8 mouse cellular contexts compared by ENCODE assay signal in the genomic region with DNA sequence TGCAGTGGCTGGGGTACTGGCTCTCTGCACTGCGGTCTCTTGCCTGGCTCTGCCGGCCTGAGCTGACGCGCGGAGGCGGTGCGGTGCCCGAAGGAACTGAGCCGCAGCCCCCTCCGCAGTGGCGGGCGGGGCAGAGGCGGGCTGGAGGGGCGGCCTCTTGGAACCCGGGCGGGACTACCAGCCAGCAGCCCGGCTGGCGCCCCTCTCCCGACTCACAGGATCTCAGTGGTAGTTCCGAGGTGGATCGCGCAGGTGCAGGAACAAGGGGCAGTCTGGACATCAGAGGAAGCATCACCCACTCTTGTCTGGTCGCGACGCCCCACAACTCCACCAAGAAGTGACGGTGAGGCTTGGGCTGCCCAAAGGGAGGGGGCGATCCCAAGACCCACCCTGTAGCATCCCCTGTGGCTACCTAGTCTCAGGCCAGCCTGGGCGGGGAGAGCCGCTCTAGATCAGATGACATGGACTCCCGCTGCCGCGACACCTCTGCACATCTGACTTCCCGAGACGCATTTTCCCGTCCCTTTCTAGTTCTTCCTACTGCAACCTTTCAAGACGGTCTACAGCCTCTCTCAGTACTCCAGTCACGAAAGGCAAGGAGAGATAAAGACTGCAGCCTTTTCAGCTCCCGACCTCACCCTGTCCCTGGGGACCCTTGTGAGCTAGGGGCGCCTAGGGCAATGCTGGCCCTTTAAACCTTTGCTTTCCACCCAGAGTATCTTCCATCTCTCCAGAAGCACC. TPM values are rescaled to one million over a fixed set of nuclear protein-coding genes. Genes with fewer than 3 reads are reported as not detected.
DNase-seq lines count a peak whose midpoint lies in the region; ATAC-seq and TF ChIP-seq lines count a peak whose summit lies in the region.

No protein-coding gene starts in this region.

- DNase-seq in ovary, postnatal 36 days (ENCODE audit: low spot score): peak; percentile 33
- no peak for DNase-seq in ovary, postnatal 14 days (ENCODE audit: low spot score)
- peak; percentile 60 to 64 for DNase-seq in cerebellum, adult 2 months
- DNase-seq in layer of hippocampus, adult 18-20 months (ENCODE audit: low spot score in 2 of 2): peak; percentile 33 to 50
- no peak for DNase-seq in midbrain, embryonic 10.5 days (ENCODE audit: low spot score)
- peak; percentile 48 for DNase-seq in stomach, postnatal 0 days (ENCODE audit: low spot score)
- no peak for DNase-seq in thymus, adult 2 months

- H3K4me1 ChIP-seq in cerebellum, adult 2 months (ENCODE audit: control insufficient read depth, insufficient read depth, low read length): no peaks in the 10 kb centered on the region
- H3K4me1 ChIP-seq in midbrain, embryonic 10.5 days: peaks cover 24% of the 10 kb centered on the region
- no peaks in the 10 kb centered on the region; the same call in 1 of the 2 replicates for H3K4me1 ChIP-seq in stomach, postnatal 0 days (replicated peaks; ENCODE audit: control insufficient read depth, insufficient read depth)
- H3K4me1 ChIP-seq in thymus, adult 2 months (replicated peaks; ENCODE audit: control insufficient read depth, insufficient read depth, low read length): no peaks in the 10 kb centered on the region

- H3K4me2 ChIP-seq in stomach, postnatal 0 days (replicated peaks; ENCODE audit: low read depth): peak overlapping the region; percentile 79

- whole genome bisulfite sequencing in cerebellum, adult 2 months: 2% methylated on average over 39 of the region's 39 CpGs
- under 1% methylated on average over 39 of the region's 39 CpGs for WGBS in midbrain, embryonic 10.5 days
- 1% methylated on average over 31 of the region's 39 CpGs for WGBS in stomach, postnatal 0 days
- 2% methylated on average over 39 of the region's 39 CpGs for WGBS in thymus, adult 2 months

- H3K27ac ChIP-seq in cerebellum, adult 2 months (ENCODE audit: insufficient read depth, low read length): no peak overlapping the region
- H3K27ac ChIP-seq in midbrain, embryonic 10.5 days (replicated peaks): peak overlapping the region; percentile 66
- no peak overlapping the region for H3K27ac ChIP-seq in stomach, postnatal 0 days (replicated peaks)
- no peak overlapping the region for H3K27ac ChIP-seq in thymus, adult 2 months (ENCODE audit: control insufficient read depth, insufficient read depth, low read length)

- no peak for TF ChIP-seq CTCF in cerebellum, adult 2 months (IDR thresholded peaks at IDR 0.05; ENCODE audit: borderline replicate concordance, insufficient read depth, low read depth, low read length)
- TF ChIP-seq CTCF in stomach, postnatal 0 days (IDR thresholded peaks at IDR 0.05; ENCODE audit: low read depth): no peak; the same call in 1 of the 2 replicates
- TF ChIP-seq CTCF in thymus, adult 2 months (IDR thresholded peaks at IDR 0.05; ENCODE audit: borderline replicate concordance, control insufficient read depth, extremely low read depth, insufficient read depth, low read length, poor library complexity): no peak

- TF ChIP-seq POLR2A in cerebellum, adult 2 months (IDR thresholded peaks at IDR 0.05; ENCODE audit: borderline replicate concordance, insufficient read depth, low read length): 0 out of 2 replicates have a peak, but pooled peaks have one; percentile 38
- TF ChIP-seq POLR2A in thymus, adult 2 months (IDR thresholded peaks at IDR 0.05; ENCODE audit: control insufficient read depth, extremely low read depth, insufficient read depth, low read length, poor library complexity): no peak

- no peaks in the 10 kb centered on the region for H3K36me3 ChIP-seq in midbrain, embryonic 10.5 days
- no peaks in the 10 kb centered on the region for H3K36me3 ChIP-seq in stomach, postnatal 0 days (ENCODE audit: control insufficient read depth, insufficient read depth, low read length)
- H3K36me3 ChIP-seq in thymus, adult 2 months (ENCODE audit: control insufficient read depth, insufficient read depth, low read length): no peaks in the 10 kb centered on the region

- H3K4me3 ChIP-seq in cerebellum, adult 2 months (replicated peaks; ENCODE audit: insufficient read depth, low read depth, low read length): peak overlapping the region; percentile 73
- H3K4me3 ChIP-seq in midbrain, embryonic 10.5 days: peak overlapping the region; percentile 67
- H3K4me3 ChIP-seq in stomach, postnatal 0 days (ENCODE audit: low read depth, low read length): peak overlapping the region; percentile 48
- no peak overlapping the region for H3K4me3 ChIP-seq in thymus, adult 2 months (ENCODE audit: control insufficient read depth, insufficient read depth, low read length)

- peak overlapping the region; percentile 45 for H3K9ac ChIP-seq in stomach, postnatal 0 days (ENCODE audit: low read length)

- H3K27me3 ChIP-seq in cerebellum, adult 2 months (ENCODE audit: control insufficient read depth, insufficient read depth, low read length): no peaks in the 10 kb centered on the region
- H3K27me3 ChIP-seq in midbrain, embryonic 10.5 days (ENCODE audit: low read depth, poor library complexity, severe bottlenecking): peaks cover 71% of the 10 kb centered on the region
- H3K27me3 ChIP-seq in stomach, postnatal 0 days (ENCODE audit: control insufficient read depth, insufficient read depth, low read length): peaks cover 5% of the 10 kb centered on the region; the same call in 1 of the 2 replicates
- H3K27me3 ChIP-seq in thymus, adult 2 months (ENCODE audit: control insufficient read depth, insufficient read depth, low read length): peaks cover 28% of the 10 kb centered on the region

- peak; percentile 62 for ATAC-seq in frontal cortex, adult (ENCODE audit: low TSS enrichment)
- peak; percentile 72 for ATAC-seq in stomach, postnatal 0 days (ENCODE audit: low FRiP score, low TSS enrichment)

- TF ChIP-seq EP300 in stomach, postnatal 0 days (optimal IDR thresholded peaks at IDR 0.05): no peak

- no peaks in the 10 kb centered on the region for H3K9me3 ChIP-seq in midbrain, embryonic 10.5 days (replicated peaks)
- H3K9me3 ChIP-seq in stomach, postnatal 0 days (ENCODE audit: control insufficient read depth, low read length): no peaks in the 10 kb centered on the region

RNA-seq across cellular contexts. Expression of a gene that starts 0.8 kb away (rescaled TPM):
- 46.7 and 58.1 TPM in 2 replicates for polyA plus RNA-seq in cerebellum, adult 2 months (2012; rRNA removed)
- total RNA-seq in layer of hippocampus, adult 18-20 months (2021): 10 to 100 TPM; 21.2 to 23.7 TPM
- 1.7 and 4.5 TPM in 2 replicates for polyA plus RNA-seq in midbrain, embryonic 10.5 days (2016; fragmentation: Nextera tagmentation; extraction: Ambion mirVana)
- polyA plus RNA-seq in stomach, postnatal 0 days (2015; fragmentation: Nextera tagmentation; extraction: Ambion mirVana): 1.3 and 2.1 TPM in 2 replicates
- polyA plus RNA-seq in thymus, adult 2 months (2012; rRNA removed): 0.03 and 0.15 TPM in 2 replicates

RNA-seq across cellular contexts. Expression of a gene that starts 21.3 kb away (rescaled TPM):
- 2.1 and 2.2 TPM in 2 replicates for polyA plus RNA-seq in cerebellum, adult 2 months (2012; rRNA removed)
- 1 to 10 TPM; 2.4 to 2.8 TPM for total RNA-seq in layer of hippocampus, adult 18-20 months (2021)
- 36.0 and 42.1 TPM in 2 replicates for polyA plus RNA-seq in midbrain, embryonic 10.5 days (2016; fragmentation: Nextera tagmentation; extraction: Ambion mirVana)
- 19.2 and 21.4 TPM in 2 replicates for polyA plus RNA-seq in stomach, postnatal 0 days (2015; fragmentation: Nextera tagmentation; extraction: Ambion mirVana)
- 21.3 and 24.0 TPM in 2 replicates for polyA plus RNA-seq in thymus, adult 2 months (2012; rRNA removed)

RNA-seq across cellular contexts. Expression of a gene that starts 21.3 kb away (rescaled TPM):
- not detected in 2 replicates for polyA plus RNA-seq in cerebellum, adult 2 months (2012; rRNA removed)
- not detected for total RNA-seq in layer of hippocampus, adult 18-20 months (2021)
- not detected in 2 replicates for polyA plus RNA-seq in midbrain, embryonic 10.5 days (2016; fragmentation: Nextera tagmentation; extraction: Ambion mirVana)
- polyA plus RNA-seq in stomach, postnatal 0 days (2015; fragmentation: Nextera tagmentation; extraction: Ambion mirVana): not detected in 2 replicates
- polyA plus RNA-seq in thymus, adult 2 months (2012; rRNA removed): not detected in 2 replicates

RNA-seq across cellular contexts. Expression of a gene that starts 21.4 kb away (rescaled TPM):
- 23.5 and 25.6 TPM in 2 replicates for polyA plus RNA-seq in cerebellum, adult 2 months (2012; rRNA removed)
- total RNA-seq in layer of hippocampus, adult 18-20 months (2021): 10 to 100 TPM; 11.7 to 12.9 TPM
- 59.4 and 61.1 TPM in 2 replicates for polyA plus RNA-seq in midbrain, embryonic 10.5 days (2016; fragmentation: Nextera tagmentation; extraction: Ambion mirVana)
- polyA plus RNA-seq in stomach, postnatal 0 days (2015; fragmentation: Nextera tagmentation; extraction: Ambion mirVana): 24.5 and 25.8 TPM in 2 replicates
- polyA plus RNA-seq in thymus, adult 2 months (2012; rRNA removed): 35.0 and 35.4 TPM in 2 replicates

RNA-seq across cellular contexts. Expression of a gene that starts 31.0 kb away (rescaled TPM):
- 230 and 239 TPM in 2 replicates for polyA plus RNA-seq in cerebellum, adult 2 months (2012; rRNA removed)
- 10 to 100 TPM; 82.8 to 87.9 TPM for total RNA-seq in layer of hippocampus, adult 18-20 months (2021)
- 3.1 and 3.3 TPM in 2 replicates for polyA plus RNA-seq in midbrain, embryonic 10.5 days (2016; fragmentation: Nextera tagmentation; extraction: Ambion mirVana)
- polyA plus RNA-seq in stomach, postnatal 0 days (2015; fragmentation: Nextera tagmentation; extraction: Ambion mirVana): 0.74 and 1.2 TPM in 2 replicates
- polyA plus RNA-seq in thymus, adult 2 months (2012; rRNA removed): 3.5 TPM in 2 replicates

Comparison
In these comparisons a context has a peak if more than half of its experiments do, and no peak if none do; other contexts are left out.
1. DNase-seq: peak in ovary, postnatal 36 days (single experiment), cerebellum, adult 2 months (2 of 2), layer of hippocampus, adult 18-20 months (2 of 2) and stomach, postnatal 0 days (single experiment); none in ovary, postnatal 14 days (single experiment), midbrain, embryonic 10.5 days (single experiment) and thymus, adult 2 months (single experiment).